Mouse (Mus musculus) frontal cortex, adult 2 months (tissue): Measurements from ENCODE around the gene Zkscan14. TPM values are rescaled to one million over a fixed set of nuclear protein-coding genes. Genes with fewer than 3 reads are reported as not detected.
"Not testable (repeated sequence)": the region's sequence is repeated elsewhere in the genome, so short reads cannot be mapped to it uniquely, and the experiment has no call there.

Experiments
- DNase-seq, 2 experiments: peaks; one replicate each; pipeline ENCODE4 v3.0.0; 2022; ENCODE audit warnings: low spot score in 1 of 2; ENCODE audit errors: extremely low spot score in 1 of 2
- polyA plus RNA-seq: library from polyadenylated mRNA; depleted of rRNA; stranded (reverse); fragments of >200 nt; gene quantifications from 2 replicates; pipeline ENCODE4 v1.2.3, GENCODE M21; 2012; rRNA removed

The Zkscan14 gene
- polyA plus RNA-seq, result 6.6 and 8.5 TPM in 2 replicates

GRCm38 (mm10) chr5:145201321-145201991, at the start of gene Zkscan14:
Gene Zkscan14, minus strand, starts transcription at chr5:145201868.
- peak; percentile 55 to 83 for DNase-seq

DNA sequence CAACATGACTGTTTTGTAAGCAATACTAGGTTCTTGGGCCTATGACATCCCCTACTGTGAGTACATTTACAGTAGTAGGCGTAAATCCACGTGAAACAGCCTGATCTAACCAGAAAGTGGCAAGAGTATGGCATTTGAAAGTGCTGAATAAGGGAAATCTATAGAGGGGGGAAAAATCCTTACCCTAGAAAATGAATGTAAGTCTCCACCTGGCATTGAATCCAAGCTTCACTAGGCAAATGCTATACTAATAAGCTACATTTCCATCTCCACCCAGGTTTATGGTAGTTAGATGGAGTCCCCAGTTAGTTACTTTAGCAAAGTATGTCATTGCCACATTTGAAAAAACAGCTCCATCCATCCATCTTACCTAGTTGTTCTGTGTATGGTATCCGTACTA, 47.9 kb upstream of the Zkscan14 start:
- no peak for DNase-seq

DNA sequence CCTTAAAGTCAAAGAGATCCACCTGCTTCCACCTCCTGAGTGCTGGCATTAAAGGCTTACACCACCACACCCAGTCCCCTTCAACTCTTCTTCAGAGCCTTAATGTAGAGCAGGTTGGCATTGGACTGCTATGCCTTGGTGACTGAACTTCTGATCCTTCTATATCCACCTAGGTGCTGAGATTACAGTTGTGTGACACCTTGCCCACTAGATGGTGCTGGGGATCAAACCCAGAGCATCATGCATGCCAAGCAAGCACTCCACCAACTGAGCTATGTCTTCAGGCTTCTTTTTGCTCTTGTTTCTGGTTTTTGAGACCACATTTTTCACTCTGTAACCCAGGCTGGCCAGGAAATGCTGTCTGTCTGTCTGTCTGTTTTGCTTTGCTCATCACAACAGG, 33.0 kb upstream of the Zkscan14 start:
- peak in 1 of 2 experiments; percentile 30 for DNase-seq

DNA sequence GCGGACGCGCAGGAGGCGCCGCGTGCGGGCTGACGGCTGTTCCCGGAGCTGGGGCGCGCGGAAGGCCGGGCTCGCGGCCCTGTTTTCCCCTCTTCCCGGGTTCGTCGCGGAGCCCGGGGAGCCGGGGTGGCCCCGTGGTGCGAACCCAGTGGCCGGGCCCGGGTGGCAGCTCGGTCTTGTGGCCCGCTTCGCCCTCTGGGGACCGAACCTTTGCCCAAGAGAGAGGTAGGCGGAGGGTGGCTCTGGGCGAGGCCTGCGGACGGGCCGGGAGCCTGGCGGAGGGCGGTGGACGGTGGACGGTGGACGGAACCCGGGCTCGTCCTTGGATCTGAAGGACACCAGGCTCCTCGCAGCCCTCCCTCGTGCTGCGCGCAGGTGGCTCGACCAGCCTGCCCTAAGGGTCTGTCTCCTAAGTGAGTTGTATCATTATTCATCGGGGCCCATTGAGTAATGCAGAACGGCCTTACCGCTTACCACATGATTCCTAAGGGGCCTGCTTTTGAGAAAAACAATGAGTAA, 30.3 kb upstream of the Zkscan14 start:
- peak in 1 of 2 experiments; percentile 8 for DNase-seq

GRCm38 (mm10) chr5:145231367-145231871, 29.8 kb upstream of the Zkscan14 start, which contains the start of gene Zfp655:
Gene Zfp655, plus strand, starts transcription at chr5:145231715.
- peak; percentile 96 to 99 for DNase-seq

- DNase-seq, result no peak
Observed at GRCm38 (mm10) chr5:145230641-145231040, 29.0 kb upstream of the Zkscan14 start.

DNA sequence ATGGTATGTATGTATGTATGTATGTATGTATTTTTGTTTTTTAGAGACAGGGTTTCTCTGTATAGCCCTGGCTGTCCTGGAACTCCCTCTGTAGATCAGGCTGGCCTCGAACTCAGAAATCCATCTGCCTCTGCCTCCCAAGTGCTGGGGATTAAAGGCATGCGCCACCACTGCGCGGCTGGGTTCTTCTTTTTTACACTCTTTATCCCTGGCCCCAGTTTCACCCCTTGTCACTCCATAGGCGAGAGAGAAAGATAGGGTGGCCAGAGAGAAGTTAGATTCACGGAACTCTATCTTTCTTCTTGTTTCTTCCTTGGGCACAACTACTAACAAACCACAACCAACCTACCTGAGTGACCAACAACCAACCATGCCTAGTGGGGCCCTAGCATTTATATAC, 27.6 kb upstream of the Zkscan14 start:
- DNase-seq, result not testable (repeated sequence)

- DNase-seq, result no peak
Observed at GRCm38 (mm10) chr5:145226453-145226852, 24.8 kb upstream of the Zkscan14 start.

GRCm38 (mm10) chr5:145223395-145223794, 21.7 kb upstream of the Zkscan14 start:
- DNase-seq, result no peak

- no peak for DNase-seq
Observed at GRCm38 (mm10) chr5:145222840-145223239, 21.2 kb upstream of the Zkscan14 start.

- DNase-seq, result no peak
Observed at GRCm38 (mm10) chr5:145219981-145220380, 18.3 kb upstream of the Zkscan14 start.

DNA sequence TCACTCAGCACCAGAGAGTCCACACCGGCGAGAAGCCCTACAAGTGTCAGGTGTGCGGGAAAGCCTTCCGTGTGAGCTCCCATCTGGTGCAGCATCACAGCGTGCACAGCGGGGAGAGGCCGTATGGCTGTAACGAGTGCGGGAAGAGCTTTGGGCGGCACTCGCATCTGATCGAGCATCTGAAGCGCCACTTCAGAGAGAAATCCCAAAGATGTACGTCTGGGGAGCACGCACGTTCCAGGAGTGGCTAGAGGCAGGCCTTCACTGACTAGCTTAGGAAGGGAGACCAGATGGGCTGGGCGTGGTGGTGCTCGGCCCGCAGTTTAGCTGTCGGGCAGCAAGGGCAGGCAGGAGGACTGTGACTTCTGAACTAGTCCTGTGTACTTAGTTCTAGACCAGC, 17.0 kb upstream of the Zkscan14 start:
- DNase-seq, result no peak

DNA sequence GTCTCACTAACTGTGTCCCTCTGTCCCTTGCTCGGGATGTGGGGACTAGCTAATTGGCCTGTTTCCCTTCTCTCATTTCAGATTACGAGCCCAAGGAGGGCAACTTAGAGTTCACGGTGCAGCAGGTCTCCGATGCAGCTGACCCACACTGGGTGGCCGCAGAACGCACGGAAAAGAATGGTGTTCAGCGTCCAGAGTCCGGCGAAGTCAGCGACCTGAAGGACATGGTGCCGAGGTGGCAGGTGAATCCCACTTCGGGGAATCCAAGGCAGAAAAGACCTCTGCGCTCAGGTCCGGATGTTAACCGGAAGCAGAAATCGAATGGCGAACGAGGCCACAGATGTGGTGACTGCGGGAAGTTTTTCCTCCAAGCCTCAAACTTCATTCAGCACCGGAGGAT, 16.5 kb upstream of the Zkscan14 start:
- DNase-seq, result no peak

DNA sequence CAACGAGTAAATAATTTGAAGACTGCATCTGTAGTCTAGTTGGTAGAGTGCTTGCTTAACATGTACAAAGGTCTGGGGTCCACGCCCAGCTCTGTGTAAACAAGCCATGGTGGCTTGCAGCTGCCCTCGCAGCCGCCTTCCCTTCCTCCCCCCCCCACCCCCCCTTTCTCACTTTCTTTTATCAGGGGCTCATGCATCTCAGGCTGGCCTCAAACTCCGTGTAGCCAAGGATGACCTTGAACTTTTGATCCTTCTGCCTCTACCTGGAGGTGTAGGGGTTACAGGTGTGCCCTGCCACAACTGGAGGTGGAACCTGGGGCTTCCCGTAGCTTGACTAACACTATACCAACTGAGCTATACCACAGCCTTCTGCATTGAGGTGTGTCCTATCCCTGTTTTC, 16.1 kb upstream of the Zkscan14 start:
- DNase-seq, result no peak

GRCm38 (mm10) chr5:145214679-145215078, 13.0 kb upstream of the Zkscan14 start:
- DNase-seq, result no peak

DNA sequence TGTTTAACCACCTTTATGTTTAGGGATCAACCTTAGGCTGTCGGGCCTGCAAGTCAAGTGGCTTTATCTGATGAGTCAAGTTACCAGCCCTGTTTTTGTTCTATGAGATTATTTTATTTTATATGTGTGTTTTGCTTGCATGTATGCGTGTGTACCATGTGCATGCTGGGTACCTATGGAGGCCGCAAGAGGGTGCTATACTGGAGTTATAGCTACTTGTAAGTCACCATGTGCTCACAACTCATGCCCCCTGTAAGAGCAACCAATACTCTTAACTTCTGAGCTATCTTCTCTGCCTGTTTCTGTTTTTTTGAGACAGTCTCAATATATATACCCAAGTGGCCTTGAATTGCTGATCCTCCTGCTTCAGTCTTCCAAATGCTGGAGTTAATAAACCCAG, 11.8 kb upstream of the Zkscan14 start:
- DNase-seq, result no peak

- no peak for DNase-seq
Observed at GRCm38 (mm10) chr5:145212216-145212615, 10.5 kb upstream of the Zkscan14 start.

DNA sequence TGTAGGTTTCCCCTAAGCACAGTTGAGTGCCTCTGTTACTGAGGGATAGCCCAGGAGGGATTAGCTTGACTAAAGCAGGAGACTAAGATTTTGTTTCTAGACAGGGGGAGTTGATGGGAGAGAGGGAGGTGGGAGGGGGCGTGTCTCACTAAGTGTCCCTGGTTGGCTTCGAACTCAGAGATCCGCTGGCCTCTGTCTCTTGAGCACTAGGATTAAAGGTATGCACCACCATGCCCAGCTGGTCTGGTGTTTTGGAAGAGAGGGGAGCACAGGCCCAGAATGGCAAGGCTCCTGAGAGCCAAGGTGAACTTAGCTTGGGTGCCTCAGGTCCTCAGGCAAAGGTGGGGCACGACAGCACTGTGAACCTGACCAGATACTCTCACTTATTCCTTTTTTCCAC, 9.7 kb upstream of the Zkscan14 start:
- no peak for DNase-seq

GRCm38 (mm10) chr5:145208391-145208790, 6.7 kb upstream of the Zkscan14 start:
- DNase-seq, result not testable (repeated sequence)

GRCm38 (mm10) chr5:145207954-145208353, 6.3 kb upstream of the Zkscan14 start:
- no peak for DNase-seq

DNA sequence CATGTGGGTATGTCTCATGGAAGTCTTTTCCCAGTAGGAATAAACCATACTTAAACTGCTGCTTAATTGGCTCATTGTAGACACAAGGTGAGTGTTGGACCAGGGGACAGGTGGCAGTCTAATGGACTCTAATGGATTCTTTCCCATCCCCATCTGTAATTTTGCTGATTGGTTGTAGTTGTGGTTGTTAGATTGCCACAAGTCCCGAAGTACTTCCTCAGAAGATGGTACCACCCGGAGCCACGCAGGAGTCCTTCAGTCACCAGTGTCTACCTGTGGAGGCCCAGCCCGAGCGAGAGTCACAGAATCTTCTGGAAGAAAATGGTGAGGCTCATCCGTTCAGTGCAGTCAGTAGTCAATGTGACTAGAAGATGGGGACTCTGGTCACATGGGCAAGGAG, 5.7 kb upstream of the Zkscan14 start:
- no peak for DNase-seq

DNA sequence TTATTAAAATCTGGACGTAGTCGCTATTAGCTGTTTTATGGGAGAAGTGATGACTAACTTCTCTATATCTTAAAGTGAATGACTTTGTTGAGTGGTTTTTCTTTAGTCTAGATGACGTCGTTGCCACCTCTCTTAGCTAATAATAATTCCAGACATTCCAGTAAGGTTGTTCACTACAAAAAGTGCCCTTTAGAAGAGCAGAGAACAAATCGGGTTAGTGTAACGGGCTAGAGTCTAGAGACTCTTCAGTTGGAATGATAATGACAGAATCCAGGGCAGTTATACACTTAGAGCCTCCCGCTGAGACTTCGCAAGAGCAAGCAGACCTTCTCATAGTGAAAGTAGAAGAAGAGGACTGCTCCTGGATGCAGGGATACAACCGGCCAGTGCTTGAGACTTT, 3.4 kb upstream of the Zkscan14 start:
- DNase-seq, result no peak
